ENCODE assay signal across 22 mouse cellular contexts in genomic region chr12:54577235-54577634, GRCm38 (mm10).
A peak's percentile ranks its signal among the peaks of the same experiment; 100 is the strongest.
DNase-seq lines count a peak whose midpoint lies in the region; ATAC-seq and TF ChIP-seq lines count a peak whose summit lies in the region.
"Had no signal": no experiment of that assay in that cellular context is flagged by ENCODE, and none has a peak within 500 bp of the region (broad histone marks: within the 10 kb centered on the region; RNA-seq: fewer than 3 reads in every experiment).

No protein-coding gene starts in this region.

- no peaks in the 10 kb centered on the region for H3K27me3 ChIP-seq in kidney, postnatal 0 days (ENCODE audit: insufficient read depth, low read length)
- H3K27me3 ChIP-seq in midbrain, postnatal 0 days (ENCODE audit: insufficient read depth, low read length), result no peaks in the 10 kb centered on the region
- H3K27me3 ChIP-seq: embryonic facial prominence, embryonic 15.5 days; intestine, embryonic 15.5 days; midbrain, embryonic 15.5 days; stomach, embryonic 15.5 days had no signal

- no peak overlapping the region for H3K9ac ChIP-seq in kidney, postnatal 0 days (ENCODE audit: low read depth, low read length)
- H3K9ac ChIP-seq in midbrain, postnatal 0 days (replicated peaks; ENCODE audit: low read length, poor library complexity, severe bottlenecking), result no peak overlapping the region
- H3K9ac ChIP-seq: embryonic facial prominence, embryonic 15.5 days; intestine, embryonic 15.5 days; midbrain, embryonic 15.5 days; stomach, embryonic 15.5 days had no signal

- no peak for TF ChIP-seq CTCF in kidney, postnatal 0 days (IDR thresholded peaks at IDR 0.05; ENCODE audit: low read depth)
- no peak for TF ChIP-seq CTCF in midbrain, postnatal 0 days (IDR thresholded peaks at IDR 0.05)

- no peaks in the 10 kb centered on the region for H3K36me3 ChIP-seq in kidney, postnatal 0 days (ENCODE audit: insufficient read depth, low read length)
- H3K36me3 ChIP-seq in midbrain, postnatal 0 days (ENCODE audit: insufficient read depth, low read length), result no peaks in the 10 kb centered on the region
- H3K36me3 ChIP-seq: embryonic facial prominence, embryonic 15.5 days; intestine, embryonic 15.5 days; midbrain, embryonic 15.5 days; stomach, embryonic 15.5 days had no signal

- H3K27ac ChIP-seq in kidney, postnatal 0 days, result no peak overlapping the region
- no peak overlapping the region for H3K27ac ChIP-seq in midbrain, postnatal 0 days (ENCODE audit: low read depth, low read length)
- H3K27ac ChIP-seq: embryonic facial prominence, embryonic 15.5 days; intestine, embryonic 15.5 days; midbrain, embryonic 15.5 days; stomach, embryonic 15.5 days had no signal

- H3K4me3 ChIP-seq in kidney, postnatal 0 days (replicated peaks; ENCODE audit: low read depth, low read length), result no peak overlapping the region
- H3K4me3 ChIP-seq in midbrain, postnatal 0 days (ENCODE audit: low read depth, low read length), result no peak overlapping the region
- H3K4me3 ChIP-seq: embryonic facial prominence, embryonic 15.5 days; intestine, embryonic 15.5 days; midbrain, embryonic 15.5 days; stomach, embryonic 15.5 days had no signal

- H3K4me1 ChIP-seq in kidney, postnatal 0 days (replicated peaks; ENCODE audit: insufficient read depth, low read length), result no peaks in the 10 kb centered on the region
- no peaks in the 10 kb centered on the region for H3K4me1 ChIP-seq in midbrain, postnatal 0 days (ENCODE audit: insufficient read depth, low read length)
- H3K4me1 ChIP-seq: embryonic facial prominence, embryonic 15.5 days; midbrain, embryonic 15.5 days; stomach, embryonic 15.5 days had no signal

- H3K9me3 ChIP-seq in kidney, postnatal 0 days (replicated peaks; ENCODE audit: low read length), result no peaks in the 10 kb centered on the region
- no peaks in the 10 kb centered on the region for H3K9me3 ChIP-seq in midbrain, postnatal 0 days (ENCODE audit: low read length)
- H3K9me3 ChIP-seq: embryonic facial prominence, embryonic 15.5 days; intestine, embryonic 15.5 days; midbrain, embryonic 15.5 days; stomach, embryonic 15.5 days had no signal

- peak; percentile 61 for DNase-seq in kidney, postnatal 0 days (ENCODE audit: low spot score)
- no peak for DNase-seq in kidney, postnatal 10 days
- peak; percentile 45 for DNase-seq in R1 (ENCODE audit: low read depth, low spot score)
- DNase-seq in embryo, embryonic 11 days, result peak; percentile 30
- no peak for DNase-seq in cerebellum, postnatal 14 days
- no peak for DNase-seq in midbrain, postnatal 0 days (ENCODE audit: low spot score)
- no peak for DNase-seq in urinary bladder, postnatal 25 days (ENCODE audit: low spot score)
- DNase-seq: B cell, adult 2 months; cerebellum, adult 11-12 months; cerebellum, postnatal 10 days; kidney, postnatal 25 days; layer of hippocampus, postnatal 36 days; lung, postnatal 14 days; right cerebral cortex, adult 18-20 months; thymus, postnatal 4 days had no signal

- no peak for ATAC-seq in kidney, postnatal 0 days (replicated peaks; ENCODE audit: low FRiP score, low read depth)
- no peak for ATAC-seq in midbrain, postnatal 0 days (ENCODE audit: low FRiP score)
- ATAC-seq: forebrain, embryonic 14.5 days; hindbrain, embryonic 16.5 days; intestine, embryonic 15.5 days; midbrain, embryonic 15.5 days had no signal

- WGBS in kidney, postnatal 0 days, result 6% methylated on average over 5 of the region's 5 CpGs
- 48% methylated on average over 5 of the region's 5 CpGs for WGBS in midbrain, postnatal 0 days

- H3K4me2 ChIP-seq in kidney, postnatal 0 days (ENCODE audit: low read length), result no peak overlapping the region
- no peak overlapping the region for H3K4me2 ChIP-seq in midbrain, postnatal 0 days (ENCODE audit: low read depth, low read length, poor library complexity, severe bottlenecking)
- H3K4me2 ChIP-seq: embryonic facial prominence, embryonic 15.5 days; heart, embryonic 11.5 days; intestine, embryonic 15.5 days; midbrain, embryonic 15.5 days; stomach, embryonic 15.5 days had no signal

Comparison
In these comparisons a context has a peak if more than half of its experiments do, and no peak if none do; other contexts are left out.
1. DNase-seq: peak in kidney, postnatal 0 days (single experiment), R1 (single experiment) and embryo, embryonic 11 days (single experiment); none in kidney, postnatal 10 days (single experiment), cerebellum, postnatal 14 days (0 of 2), midbrain, postnatal 0 days (single experiment) and urinary bladder, postnatal 25 days (single experiment).